Mouse (Mus musculus) v-Abl transformed pro-B cells (cell line): ENCODE results near the gene Cisd1.

Experiments used
- in situ Hi-C, 2 experiments: fragments of 400-800 bp; cut with MboI; formaldehyde crosslinking; loops; one replicate each; pipeline ENCODE4 v1.15.1; 2025; ENCODE audit not compliant: unreplicated experiment in 2 of 2

Gene Cisd1

GRCm38 (mm10) chr10:71291179-71291661 is 53.5 kb downstream of the Cisd1 start:
- in situ Hi-C loops = loop anchor here (5.0 to 10.0 kb wide), 3 partner anchors 34 to 56 kb away; partner anchors contain the start of genes Tfam (in 2 of the 2) and Cisd1 (in 1 of the 2)

- in situ Hi-C loops = no loop called here
Measured at GRCm38 (mm10) chr10:71285126-71285580, 59.6 kb downstream of the Cisd1 start, which contains the start of gene Ube2d1. Ube2d1 (minus strand) TSS chr10:71285262.

- in situ Hi-C loops = no loop called here
Measured at GRCm38 (mm10) chr10:71284511-71285125, 60.1 kb downstream of the Cisd1 start.

GRCm38 (mm10) chr10:71284131-71284510 is 60.6 kb downstream of the Cisd1 start:
- in situ Hi-C loops = no loop called here
